Mouse (Mus musculus): Measurements from ENCODE around the gene Gm813.

GRCm38 (mm10) chr16:58616878-58617277 is at the start of gene Gm813:
- TF ChIP-seq CTCF (IDR thresholded peaks at IDR 0.05; ENCODE audit: borderline replicate concordance, control insufficient read depth, extremely low read depth, insufficient read depth, low read length, poor library complexity) (no peak), POLR2A (IDR thresholded peaks at IDR 0.05; ENCODE audit: control insufficient read depth, extremely low read depth, insufficient read depth, low read length, poor library complexity) (no peak)

Data from thymus, adult 2 months (tissue).